Mouse (Mus musculus) stomach, embryonic 16.5 days (tissue): Measurements from ENCODE around the gene Ahnak. TPM values are rescaled to one million over a fixed set of nuclear protein-coding genes. Genes with fewer than 3 reads are reported as not detected.

Source experiments
- ATAC-seq: fragments of 200-750 bp; cut with Nextera tagmentation; 2 replicates; pipeline ENCODE4 v1.8.0; 2017; ENCODE audit warnings: moderate number of reproducible peaks, moderate TSS enrichment; ENCODE audit not compliant: insufficient read depth, low FRiP score
- H3K27ac ChIP-seq: fragments of 300-500 bp; sonication (generic); 2 replicates; pipeline ENCODE4 v1.5.1; 2014; ENCODE audit warnings: low read length
- H3K27me3 ChIP-seq: fragments of 300-500 bp; sonication (generic); 2 replicates; pipeline ENCODE4 v1.6.1; 2014; ENCODE audit warnings: low read length, control low read depth, mixed read lengths; ENCODE audit not compliant: control insufficient read depth, insufficient read depth
- H3K36me3 ChIP-seq: fragments of 300-500 bp; sonication (generic); 2 replicates; pipeline ENCODE4 v1.6.1; 2014; ENCODE audit warnings: low read length; ENCODE audit not compliant: control insufficient read depth, insufficient read depth
- H3K4me1 ChIP-seq: fragments of 300-500 bp; sonication (generic); 2 replicates; pipeline ENCODE4 v1.6.1; 2014; ENCODE audit warnings: low read length, control low read depth, mixed read lengths; ENCODE audit not compliant: control insufficient read depth, insufficient read depth
- H3K4me2 ChIP-seq: fragments of 300-500 bp; sonication (generic); 2 replicates; pipeline ENCODE4 v1.6.1; 2014; ENCODE audit warnings: low read depth, low read length, mixed read lengths
- H3K4me3 ChIP-seq: fragments of 300-500 bp; sonication (generic); replicated peaks from 2 replicates; pipeline ENCODE4 v1.5.1; 2014; ENCODE audit warnings: mild to moderate bottlenecking, low read length
- H3K9ac ChIP-seq: fragments of 300-500 bp; sonication (generic); 2 replicates; pipeline ENCODE4 v1.6.1; 2014; ENCODE audit warnings: low read length
- H3K9me3 ChIP-seq: fragments of 300-500 bp; sonication (generic); replicated peaks from 2 replicates; pipeline ENCODE4 v1.6.1; 2016; ENCODE audit warnings: low read length, control low read depth; ENCODE audit not compliant: control insufficient read depth
- WGBS: fragments of 180-500 bp; shearing (Covaris S2); extraction: QIAGEN DNeasy Blood & Tissue Kit; methylation state at CpG from one replicate; pipeline ENCODE4 v1.1.7; 2014; 5-methylcytosine and 5-hydroxymethylcytosine counted together
- polyA plus RNA-seq: library from polyadenylated mRNA; unstranded; fragments of >200 nt; fragmentation: Nextera tagmentation; extraction: Ambion mirVana; gene quantifications from 2 replicates; pipeline ENCODE4 v1.2.1, GENCODE M21; 2015

Gene Ahnak
- 46.4 and 48.3 TPM in 2 replicates for polyA plus RNA-seq

DNA sequence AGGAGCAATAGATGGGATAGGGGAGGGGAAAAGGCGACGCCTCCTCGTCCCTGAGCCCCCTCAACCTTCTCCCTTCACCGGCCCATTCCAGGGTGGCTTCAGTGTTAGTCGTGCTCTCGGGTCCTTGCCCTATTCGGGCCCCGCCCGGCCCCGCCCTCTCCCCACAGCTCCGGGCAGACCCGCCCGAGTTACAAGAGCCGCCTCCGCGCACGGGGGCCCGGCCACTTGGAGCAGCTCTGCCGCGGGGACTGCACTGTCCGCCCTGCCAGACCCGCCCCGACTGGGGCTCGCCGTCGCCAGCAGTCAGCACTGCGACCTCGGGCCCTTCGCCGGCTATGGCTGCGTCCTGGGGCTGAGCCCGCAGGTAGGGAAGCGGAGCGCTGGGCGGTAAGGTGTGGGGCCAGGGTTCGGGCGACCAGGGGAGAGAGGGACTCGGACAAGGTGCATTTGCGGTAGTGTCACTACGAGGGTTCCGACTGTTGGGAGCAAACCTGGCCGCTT is at the start of gene Ahnak:
Gene Ahnak, plus strand, starts transcription at position 219 of the 501 bp plus-strand sequence.
- ATAC-seq: peak; percentile 65
- peak within 1 kb of the TSS; percentile 99 for H3K27ac ChIP-seq
- peak within 1 kb of the TSS; percentile 97 for H3K9ac ChIP-seq
- no peaks in the 10 kb centered on the region for H3K27me3 ChIP-seq
- H3K36me3 ChIP-seq: no peaks in the 10 kb centered on the region
- H3K4me2 ChIP-seq: peak within 1 kb of the TSS; percentile 76
- H3K9me3 ChIP-seq: no peaks in the 10 kb centered on the region
- WGBS: under 1% methylated on average over 42 of the region's 42 CpGs
- H3K4me3 ChIP-seq: peak within 1 kb of the TSS; percentile 87
- peaks cover 68% of the 10 kb centered on the region for H3K4me1 ChIP-seq

DNA sequence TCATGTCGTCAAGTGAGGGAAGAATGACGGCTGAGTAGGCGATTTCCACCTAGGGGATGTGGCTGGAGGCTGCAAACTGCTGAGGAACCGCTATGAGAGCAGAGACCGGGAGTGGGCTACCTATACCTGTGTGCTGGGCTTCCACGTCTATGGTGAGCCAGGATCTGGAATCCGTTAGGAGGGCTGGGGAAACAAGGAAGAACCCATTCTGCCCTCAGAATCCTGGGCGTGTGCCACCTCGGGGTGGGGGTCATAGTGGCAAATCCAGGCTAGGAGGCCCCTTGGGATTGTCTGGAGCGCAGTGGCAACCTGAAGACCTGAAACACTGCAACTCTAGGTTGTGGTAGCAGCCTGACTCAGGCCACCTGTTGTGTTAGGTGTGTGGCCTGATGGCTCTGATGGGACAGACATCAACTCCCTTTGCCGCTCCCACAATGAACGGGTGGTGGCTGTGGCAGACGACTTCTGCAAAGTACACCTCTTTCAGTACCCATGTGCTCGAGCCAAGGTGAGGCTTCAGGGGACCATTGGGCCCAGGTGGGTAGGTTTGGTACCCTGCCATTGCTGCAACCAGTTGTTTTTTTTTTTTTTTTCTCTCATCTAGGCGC is 48.5 kb upstream of the Ahnak start:
- H3K27me3 ChIP-seq: no peaks in the 10 kb centered on the region
- H3K36me3 ChIP-seq: peaks cover under 1% of the 10 kb centered on the region; the same call in 1 of the 2 replicates
- H3K4me3 ChIP-seq: peak overlapping the region; percentile 99; the same call in 1 of the 2 replicates
- H3K27ac ChIP-seq: peak overlapping the region; percentile 76; the same call in 1 of the 2 replicates
- H3K9me3 ChIP-seq: no peaks in the 10 kb centered on the region
- 80% methylated on average over 15 of the region's 15 CpGs for WGBS
- ATAC-seq: no peak
- peaks cover 24% of the 10 kb centered on the region for H3K4me1 ChIP-seq
- H3K4me2 ChIP-seq: peak overlapping the region; percentile 70; the same call in 1 of the 2 replicates
- H3K9ac ChIP-seq: peak overlapping the region; percentile 62

DNA sequence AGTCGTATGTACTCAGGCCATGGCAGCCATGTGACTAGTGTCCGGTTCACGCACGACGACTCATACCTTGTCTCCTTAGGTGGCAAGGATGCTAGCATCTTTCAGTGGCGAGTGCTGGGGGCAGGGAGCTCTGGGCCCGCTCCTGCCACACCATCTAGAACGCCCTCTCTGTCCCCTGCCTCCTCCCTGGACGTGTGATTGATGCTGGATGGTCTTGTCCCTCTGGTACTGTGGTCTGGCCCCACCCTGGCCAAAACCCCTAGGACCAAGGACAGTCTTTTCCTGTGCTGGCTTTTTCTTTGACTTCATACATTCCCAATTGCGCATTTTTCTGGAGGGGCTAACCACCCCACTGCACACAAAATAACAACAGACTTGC is 48.0 kb upstream of the Ahnak start:
- 0 out of 2 replicates have a peak, but pooled peaks have one; percentile 1 for ATAC-seq
- peaks cover 24% of the 10 kb centered on the region for H3K4me1 ChIP-seq
- no peaks in the 10 kb centered on the region for H3K9me3 ChIP-seq
- WGBS: 37% methylated on average over 10 of the region's 10 CpGs
- H3K4me2 ChIP-seq: peak overlapping the region; percentile 70
- H3K36me3 ChIP-seq: peaks cover 6% of the 10 kb centered on the region
- H3K9ac ChIP-seq: peak overlapping the region; percentile 62
- H3K4me3 ChIP-seq: peak overlapping the region; percentile 99
- H3K27ac ChIP-seq: peak overlapping the region; percentile 76
- H3K27me3 ChIP-seq: no peaks in the 10 kb centered on the region

DNA sequence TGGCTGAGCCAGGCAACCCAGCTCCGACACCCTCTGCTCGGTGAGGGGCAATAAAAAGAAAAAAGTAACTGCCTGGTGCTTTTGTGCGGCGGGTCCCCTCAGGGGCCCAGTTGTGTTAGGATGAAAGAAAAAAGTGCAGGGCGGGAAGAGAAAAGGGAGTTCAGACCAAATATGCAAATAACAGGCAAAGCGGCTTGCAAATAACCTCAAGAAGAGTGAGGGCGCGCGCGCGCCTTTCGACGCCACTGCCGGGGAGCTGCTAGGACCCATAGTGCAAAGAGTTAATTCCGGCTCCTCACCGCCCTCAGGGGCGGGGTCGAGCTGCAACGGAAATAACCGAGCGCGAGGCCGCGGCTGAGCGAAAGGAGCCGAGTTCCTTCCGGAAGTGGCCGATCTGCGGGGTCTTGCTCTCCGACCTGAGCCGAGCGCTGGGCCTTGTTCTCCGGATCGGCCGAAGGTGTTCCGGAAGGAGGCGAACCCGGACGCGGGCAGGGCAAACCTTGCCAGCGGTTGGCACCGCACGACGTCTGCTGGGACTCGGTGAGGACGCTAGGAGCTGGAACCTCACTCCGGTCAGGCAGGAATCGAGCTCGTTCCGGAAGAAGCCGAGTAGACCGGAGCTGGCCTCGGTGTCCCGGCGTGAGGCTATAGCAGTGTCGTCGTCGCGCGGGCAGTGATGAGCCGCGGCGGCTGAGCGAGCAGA is 47.4 kb upstream of the Ahnak start, which contains the start of gene Mta2:
Gene Mta2, plus strand, starts transcription at position 361 of the 703 bp plus-strand sequence.
- WGBS: under 1% methylated on average over 64 of the region's 64 CpGs
- peak; percentile 95 for ATAC-seq
- H3K36me3 ChIP-seq: peaks cover 10% of the 10 kb centered on the region

DNA sequence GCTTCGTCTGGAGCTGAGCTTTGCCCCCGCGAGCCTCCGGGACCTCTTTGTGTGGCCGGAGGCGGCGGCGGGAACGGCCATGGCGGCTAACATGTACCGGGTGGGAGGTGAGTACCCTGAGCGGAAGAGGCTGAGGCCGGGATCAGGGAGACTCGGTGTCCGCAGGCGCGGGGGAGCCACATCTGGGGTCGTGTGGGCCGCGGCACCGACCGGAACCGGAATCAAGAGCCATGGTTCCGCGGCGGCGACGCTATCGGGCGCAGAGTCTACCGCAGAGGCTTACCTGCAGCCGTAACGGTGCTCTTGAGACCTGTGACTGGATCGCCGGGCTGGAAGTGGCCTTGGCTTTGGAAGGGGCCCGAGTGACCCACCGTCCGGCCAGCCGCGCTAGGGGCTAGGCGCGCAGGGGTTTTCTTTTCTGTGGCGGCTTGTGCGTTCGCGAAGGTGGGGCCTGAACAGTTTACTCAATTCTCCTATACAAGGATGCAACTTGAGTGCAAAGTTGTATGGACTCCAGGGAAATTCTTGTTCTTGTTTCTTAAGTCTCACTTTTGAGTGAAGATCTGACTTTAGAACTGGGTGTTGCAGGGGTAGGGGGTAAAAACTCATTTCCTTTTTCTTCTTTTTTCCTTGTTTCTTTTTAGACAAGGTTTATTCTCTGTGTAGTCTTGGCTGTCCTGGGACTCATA is 46.7 kb upstream of the Ahnak start:
- Histone ChIP-seq H3K9me3 (no peaks in the 10 kb centered on the region), H3K27me3 (no peaks in the 10 kb centered on the region), H3K4me2 (peak overlapping the region; percentile 68), H3K9ac (peak overlapping the region; percentile 100), H3K36me3 (peaks cover 17% of the 10 kb centered on the region), H3K4me1 (peaks cover 24% of the 10 kb centered on the region), H3K4me3 (peak overlapping the region; percentile 99), H3K27ac (peak overlapping the region; percentile 99)
- under 1% methylated on average over 46 of the region's 46 CpGs for WGBS
- peak; percentile 51; the same call in 1 of the 2 replicates for ATAC-seq

More for the DNA sequence above, 47.4 kb upstream of the Ahnak start, which contains the start of gene Mta2:
- peaks cover 24% of the 10 kb centered on the region for H3K4me1 ChIP-seq
- H3K4me2 ChIP-seq: peak within 1 kb of the TSS; percentile 70
- H3K27ac ChIP-seq: peak within 1 kb of the TSS; percentile 99
- H3K9me3 ChIP-seq: no peaks in the 10 kb centered on the region
- H3K4me3 ChIP-seq: peak within 1 kb of the TSS; percentile 99
- H3K9ac ChIP-seq: peak within 1 kb of the TSS; percentile 100
- H3K27me3 ChIP-seq: no peaks in the 10 kb centered on the region

DNA sequence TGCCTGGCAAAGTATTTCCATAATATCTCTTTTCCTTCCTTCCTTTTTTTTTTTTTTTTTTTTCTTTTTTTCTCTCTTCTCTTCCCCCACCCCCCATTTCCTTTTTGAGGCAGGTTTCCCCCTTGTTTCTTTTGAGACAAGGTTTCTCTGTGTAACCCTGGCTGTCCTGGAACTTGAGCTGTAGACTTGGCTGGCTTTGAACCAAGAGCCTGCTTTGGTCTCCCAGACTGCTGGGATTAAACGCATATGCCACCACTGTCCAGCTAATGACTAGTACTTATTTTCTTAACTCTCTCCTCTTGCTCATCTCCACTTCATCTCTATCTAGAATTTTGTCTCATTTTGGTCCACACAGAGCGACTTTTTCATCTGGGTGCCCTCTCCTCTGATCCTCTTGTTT is 46.0 kb upstream of the Ahnak start:
- Histone ChIP-seq H3K4me1 (peaks cover 24% of the 10 kb centered on the region), H3K4me2 (peak overlapping the region; percentile 68), H3K27me3 (no peaks in the 10 kb centered on the region), H3K9me3 (no peaks in the 10 kb centered on the region), H3K27ac (peak overlapping the region; percentile 99; the same call in 1 of the 2 replicates), H3K4me3 (peak overlapping the region; percentile 99), H3K36me3 (peaks cover 23% of the 10 kb centered on the region), H3K9ac (peak overlapping the region; percentile 100)
- 52% methylated on average over 2 of the region's 2 CpGs for WGBS
- no peak for ATAC-seq

DNA sequence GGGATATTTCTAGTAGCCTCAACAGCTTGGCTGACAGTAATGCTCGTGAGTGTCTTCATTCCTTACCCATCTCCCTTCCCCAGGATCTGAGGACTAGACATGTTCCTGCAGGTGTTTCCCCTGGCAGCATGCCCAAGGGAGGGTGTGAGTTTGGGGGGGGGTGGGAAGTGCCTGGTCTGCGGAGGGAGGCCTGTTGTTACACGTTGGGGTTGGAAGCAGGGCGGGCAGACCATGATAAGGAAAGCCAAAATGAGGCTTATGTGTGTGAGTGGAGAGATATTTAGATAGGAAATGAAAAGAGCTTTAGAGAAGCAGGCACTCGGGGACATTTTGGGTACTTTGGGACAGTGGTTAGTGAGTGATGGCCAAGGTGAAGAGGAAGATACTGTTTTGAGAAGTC is 45.0 kb upstream of the Ahnak start:
- no peak for ATAC-seq
- Histone ChIP-seq H3K36me3 (peaks cover 32% of the 10 kb centered on the region), H3K4me2 (peak overlapping the region; percentile 68), H3K9ac (peak overlapping the region; percentile 49), H3K4me1 (peaks cover 24% of the 10 kb centered on the region), H3K27ac (peak overlapping the region; percentile 82), H3K9me3 (no peaks in the 10 kb centered on the region), H3K27me3 (no peaks in the 10 kb centered on the region), H3K4me3 (peak overlapping the region; percentile 99)
- WGBS: 24% methylated on average over 5 of the region's 5 CpGs

DNA sequence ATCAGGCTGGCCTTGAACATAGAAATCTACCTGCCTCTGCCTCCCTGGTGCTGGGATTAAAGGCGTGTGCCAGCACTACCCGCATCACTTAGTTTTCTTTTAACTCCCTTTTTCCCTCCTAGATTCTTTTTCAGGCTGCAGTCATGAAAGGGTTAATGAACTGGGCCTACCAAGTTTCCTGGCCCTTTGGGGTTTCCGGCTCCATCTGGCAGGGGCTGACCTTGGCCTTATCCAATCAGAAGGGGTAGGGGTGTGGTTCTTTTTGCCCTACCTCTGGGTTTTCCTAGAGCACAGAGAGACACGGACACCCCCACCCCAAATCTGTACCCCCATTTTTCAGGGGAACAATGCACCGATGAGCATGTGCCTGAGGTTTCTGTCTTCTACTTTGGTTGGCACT is 44.3 kb upstream of the Ahnak start:
- H3K27me3 ChIP-seq: no peaks in the 10 kb centered on the region
- peak overlapping the region; percentile 99 for H3K4me3 ChIP-seq
- H3K4me2 ChIP-seq: peak overlapping the region; percentile 68
- no peaks in the 10 kb centered on the region for H3K9me3 ChIP-seq
- H3K36me3 ChIP-seq: peaks cover 34% of the 10 kb centered on the region
- peak overlapping the region; percentile 57 for H3K9ac ChIP-seq
- 21% methylated on average over 5 of the region's 5 CpGs for WGBS
- peak overlapping the region; percentile 82 for H3K27ac ChIP-seq
- ATAC-seq: no peak
- peaks cover 24% of the 10 kb centered on the region for H3K4me1 ChIP-seq
